Mouse (Mus musculus): ENCODE measurements around the gene Ddx54.

Gene Ddx54

DNA sequence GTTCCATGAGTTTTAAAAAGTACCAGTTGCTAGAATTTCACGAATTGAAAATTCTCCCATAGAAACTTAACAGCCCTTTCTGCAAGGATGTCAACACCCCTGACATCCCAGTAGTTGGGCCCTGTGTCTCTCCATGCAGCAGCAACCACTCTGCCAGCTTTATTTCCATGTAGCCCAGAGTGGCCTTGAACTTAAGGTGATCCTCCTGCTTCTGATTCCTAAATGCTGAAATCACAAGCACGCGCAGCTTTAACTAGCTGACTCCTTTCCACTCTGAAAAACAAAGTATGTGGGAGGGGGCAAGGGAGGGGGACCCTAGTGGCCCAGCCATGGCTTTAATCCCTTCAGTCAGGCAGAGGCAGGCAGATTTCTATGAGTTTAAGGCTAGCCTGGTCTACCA is 5.2 kb upstream of the Ddx54 start:
- in situ Hi-C loops (cut with MboI; ENCODE audit: low sequenced_read_pairs): no loop called here

DNA sequence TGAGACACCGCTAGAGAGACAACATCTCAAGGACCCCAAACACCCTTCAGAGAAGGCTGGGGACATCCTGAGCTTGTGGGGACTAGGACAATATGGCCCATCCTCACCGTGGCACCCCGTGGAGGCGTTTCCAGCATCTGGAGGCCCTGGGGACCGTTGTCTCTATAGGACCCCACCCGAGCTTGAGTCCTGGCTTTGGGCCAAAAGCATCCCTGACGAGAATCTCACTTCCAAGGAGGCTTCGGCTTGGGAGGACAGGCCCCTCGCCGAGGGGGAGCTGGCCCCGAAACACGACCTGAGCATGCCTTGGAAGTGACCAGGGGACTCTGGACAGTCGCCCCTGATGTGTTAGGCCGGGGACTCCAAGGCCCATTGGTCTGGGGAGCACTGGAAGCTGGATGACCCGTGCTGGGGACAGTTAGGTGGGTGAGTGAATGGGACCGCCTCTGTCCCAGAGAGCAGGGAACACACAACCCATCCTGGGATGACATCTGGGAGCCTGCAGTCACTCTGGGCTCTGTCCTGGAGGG is 3.2 kb upstream of the Ddx54 start:
- in situ Hi-C loops (cut with MboI; ENCODE audit: low sequenced_read_pairs): no loop called here

DNA sequence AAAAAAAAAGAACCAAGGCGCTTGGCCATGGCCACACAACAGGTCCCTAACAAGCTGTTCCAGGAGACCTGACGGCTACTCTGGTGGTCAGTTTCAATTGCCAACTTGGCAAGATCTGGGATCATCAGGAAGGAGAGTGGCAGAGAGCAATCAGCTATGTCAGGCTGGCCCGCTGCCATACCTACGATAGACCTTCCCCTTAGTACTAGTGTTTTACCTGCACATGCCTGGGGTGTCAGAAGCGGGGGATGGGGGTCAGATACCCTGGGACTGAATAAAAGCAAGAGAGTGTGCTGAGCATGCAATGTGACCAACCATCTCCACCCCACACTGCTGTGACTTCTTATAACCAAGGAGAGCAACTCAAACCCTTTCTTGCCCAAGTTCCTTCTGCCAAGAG is 1.6 kb upstream of the Ddx54 start:
- in situ Hi-C loops (cut with MboI; ENCODE audit: low sequenced_read_pairs): no loop called here

DNA sequence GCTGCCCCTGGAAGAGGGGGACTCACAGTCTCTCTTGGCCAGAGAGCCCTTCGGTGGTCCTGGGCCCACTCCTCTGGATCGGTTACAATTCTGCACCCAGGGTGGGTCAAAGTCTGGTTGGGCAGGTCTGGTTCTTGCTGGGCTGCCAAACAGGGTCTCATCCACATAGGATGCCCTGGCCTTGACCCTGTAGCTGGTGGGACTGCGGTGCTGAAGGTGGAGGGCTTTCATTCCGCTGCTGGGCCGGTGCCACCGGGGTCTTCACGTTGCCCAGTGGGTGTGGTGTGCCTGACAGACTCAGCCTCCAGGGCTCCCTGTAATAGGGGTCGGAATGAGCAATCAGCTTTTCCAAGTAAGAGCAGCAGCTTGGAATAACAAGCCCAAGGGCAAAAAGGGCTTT is 1.1 kb upstream of the Ddx54 start:
- in situ Hi-C loops (cut with MboI; ENCODE audit: low sequenced_read_pairs): no loop called here

DNA sequence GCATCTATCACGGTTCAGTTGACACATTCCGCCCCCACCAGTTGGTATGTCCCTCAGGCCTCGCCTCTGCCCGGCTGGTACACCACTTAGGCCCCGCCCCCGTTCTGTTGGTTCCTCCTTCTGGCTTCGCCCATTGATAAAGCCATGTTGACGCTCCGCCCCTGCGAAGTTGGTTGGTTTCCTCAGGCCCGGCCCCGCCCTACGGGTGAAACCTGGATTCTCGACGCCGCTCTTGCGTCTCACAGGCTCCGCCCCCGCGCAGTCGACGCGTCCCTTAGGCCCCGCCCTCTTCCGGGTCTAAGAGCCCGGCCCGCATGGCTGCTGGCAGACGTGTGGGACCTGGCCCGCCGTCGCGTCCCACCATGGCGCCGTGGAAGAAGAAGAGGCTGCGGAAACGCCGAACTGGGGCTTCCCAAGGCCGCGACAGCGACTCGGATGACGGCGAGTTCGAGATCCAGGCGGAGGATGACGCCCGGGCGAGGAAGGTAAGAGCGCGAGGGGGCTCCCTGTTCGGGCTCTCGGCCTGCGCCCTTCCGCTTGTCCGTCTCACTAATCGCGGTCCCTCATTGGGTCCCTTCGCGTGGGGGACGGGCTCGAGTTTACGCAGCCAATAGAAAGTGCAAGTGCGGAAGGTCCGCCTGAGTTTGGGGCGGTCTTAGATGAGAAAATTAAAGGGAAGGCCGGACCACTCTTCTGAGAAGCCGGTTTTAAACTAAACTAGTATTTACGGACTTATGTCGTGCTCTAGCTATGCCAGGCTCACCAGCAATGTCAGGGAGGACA is 474 bp downstream of the Ddx54 start:
- in situ Hi-C loops (cut with MboI; ENCODE audit: low sequenced_read_pairs): no loop called here

DNA sequence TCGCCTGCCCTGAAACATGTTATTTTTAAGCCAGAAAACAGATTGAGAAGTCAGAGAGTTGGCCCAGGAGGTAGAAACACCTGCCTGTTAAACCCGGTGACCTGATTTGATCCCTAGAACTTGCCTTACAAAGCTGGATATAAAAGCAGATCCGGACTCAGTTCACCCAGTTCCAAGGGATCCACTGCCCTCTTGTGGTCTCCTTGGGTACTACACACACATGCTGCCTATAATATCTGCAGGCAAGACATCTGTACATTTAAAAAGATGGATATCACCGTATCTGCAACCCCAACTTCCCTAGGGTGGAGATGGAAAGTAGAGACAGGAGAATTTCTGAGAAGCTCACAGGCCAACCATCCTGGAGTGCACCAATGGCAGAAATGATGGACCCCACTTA is 3.4 kb downstream of the Ddx54 start:
- in situ Hi-C loops (cut with MboI; ENCODE audit: low sequenced_read_pairs): no loop called here

DNA sequence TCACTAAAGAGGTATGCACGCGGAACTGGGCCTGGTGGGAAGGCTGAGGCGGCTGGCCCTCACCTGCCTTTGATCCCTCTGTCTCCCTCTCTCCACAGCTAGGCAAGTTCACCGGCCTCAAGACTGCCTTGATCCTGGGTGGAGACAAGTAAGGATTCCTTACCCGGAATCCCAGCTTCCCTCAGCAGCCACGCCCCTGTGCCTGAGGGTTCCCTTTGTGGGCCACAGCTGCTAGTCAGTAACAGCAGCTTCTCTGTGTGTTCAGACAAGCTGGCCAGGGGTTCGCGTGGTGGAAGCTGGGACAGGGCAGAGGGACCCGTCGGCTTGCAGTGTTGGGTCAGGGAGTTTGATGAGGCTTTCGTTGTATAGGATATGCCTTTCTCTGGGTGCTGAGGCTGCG is 6.2 kb downstream of the Ddx54 start:
- in situ Hi-C loops (cut with MboI; ENCODE audit: low sequenced_read_pairs): no loop called here

DNA sequence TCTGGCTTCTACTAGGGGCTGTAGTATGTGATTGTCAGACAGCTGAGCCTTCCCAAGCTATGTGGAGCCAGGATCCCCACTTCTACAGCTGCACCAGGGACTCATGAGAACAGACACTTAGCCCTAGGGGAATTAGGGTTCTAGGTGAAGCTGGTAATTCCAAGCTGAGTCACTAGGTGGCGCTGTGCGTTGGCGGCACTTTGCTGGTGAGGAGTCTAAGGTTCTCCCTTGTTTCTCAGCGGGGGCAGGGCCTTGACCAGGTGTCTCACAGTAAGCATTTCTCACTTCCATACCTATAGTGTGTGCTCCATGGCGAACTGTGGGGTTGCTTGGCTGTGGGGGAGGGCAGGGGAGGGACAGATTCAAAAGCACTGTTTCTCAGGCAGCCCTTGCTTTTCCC is 6.7 kb downstream of the Ddx54 start:
- in situ Hi-C loops (cut with MboI; ENCODE audit: low sequenced_read_pairs): no loop called here

DNA sequence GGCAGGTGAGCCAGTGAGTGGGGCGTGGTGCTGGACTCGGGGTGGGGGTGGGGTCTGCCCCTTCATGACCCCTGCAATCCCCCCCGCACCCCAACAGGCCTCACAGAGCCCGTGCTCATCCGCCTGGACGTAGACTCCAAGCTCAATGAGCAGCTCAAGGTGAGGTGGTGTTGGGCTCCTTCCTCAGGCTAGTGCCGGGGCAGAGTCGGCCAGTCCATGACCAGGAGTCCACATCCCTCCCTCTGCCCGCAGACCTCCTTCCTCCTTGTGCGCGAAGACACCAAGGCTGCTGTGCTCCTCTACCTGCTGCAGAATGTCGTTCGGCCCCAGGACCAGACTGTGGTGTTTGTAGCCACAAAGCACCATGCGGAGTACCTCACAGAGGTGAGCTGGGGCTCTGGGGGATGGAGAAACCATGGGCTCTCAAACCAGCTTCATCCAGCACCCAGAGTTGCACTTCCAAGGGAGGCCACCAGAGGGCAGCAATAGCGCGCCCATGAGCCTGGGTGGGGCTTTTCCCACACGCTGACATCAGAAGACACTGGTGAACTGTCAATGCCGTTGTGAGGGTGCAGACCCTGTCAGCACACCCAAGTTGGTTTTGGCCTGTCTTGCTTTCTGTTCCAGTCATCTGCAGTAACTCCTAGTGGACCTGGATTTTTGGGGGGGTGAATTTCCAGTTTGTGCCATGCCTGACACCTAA is 8.0 kb downstream of the Ddx54 start:
- in situ Hi-C loops (cut with MboI; ENCODE audit: low sequenced_read_pairs): no loop called here

DNA sequence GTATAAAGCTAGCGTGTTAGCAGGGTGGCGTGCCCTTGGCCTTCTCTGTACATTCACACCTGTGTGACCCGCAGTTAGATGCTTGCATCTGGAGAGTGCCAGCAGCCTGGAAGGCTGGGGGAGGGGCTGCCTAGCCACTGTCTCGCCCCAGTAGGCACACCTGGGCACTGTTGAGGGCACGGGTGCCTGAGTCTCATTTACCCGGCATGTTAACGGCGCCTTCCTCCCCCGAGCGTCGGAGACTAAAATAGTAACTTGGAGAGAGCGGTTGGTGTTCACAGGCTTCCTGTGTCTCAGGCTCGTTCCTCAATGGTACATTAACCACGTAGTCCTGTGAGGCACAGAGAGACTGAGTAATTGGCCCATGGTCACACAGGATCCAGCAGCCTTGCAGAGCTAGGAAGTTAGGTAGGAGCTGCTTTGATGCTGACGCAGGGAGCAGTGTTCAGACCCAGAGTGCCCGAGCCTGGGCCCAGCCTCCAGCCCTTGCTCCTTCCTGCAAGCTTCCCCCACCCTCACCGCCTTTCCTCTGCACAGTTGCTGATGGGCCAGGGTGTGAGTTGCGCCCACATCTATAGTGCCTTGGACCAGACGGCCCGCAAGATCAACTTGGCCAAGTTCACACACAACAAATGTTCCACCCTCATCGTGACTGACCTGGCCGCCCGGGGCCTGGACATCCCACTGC is 8.7 kb downstream of the Ddx54 start:
- in situ Hi-C loops (cut with MboI; ENCODE audit: low sequenced_read_pairs): no loop called here

DNA sequence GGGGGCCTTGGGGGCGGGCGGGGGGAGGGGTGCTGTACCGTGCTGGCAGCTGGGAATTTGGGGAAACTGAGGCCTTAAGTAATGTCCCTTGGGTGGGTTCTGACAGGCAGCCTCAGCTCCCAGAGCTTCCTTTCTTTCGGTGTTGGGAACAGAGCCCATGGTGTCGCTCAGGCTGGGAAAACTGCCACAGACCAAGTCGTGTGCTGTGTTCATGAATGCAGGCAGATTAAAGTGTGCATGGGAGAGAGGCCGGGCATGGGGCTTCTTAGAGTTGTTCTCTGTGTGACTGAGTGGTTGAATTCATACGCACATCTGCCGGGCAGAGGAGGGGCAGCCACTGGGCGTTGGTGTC is 9.3 kb downstream of the Ddx54 start:
- in situ Hi-C loops (cut with MboI; ENCODE audit: low sequenced_read_pairs): no loop called here

DNA sequence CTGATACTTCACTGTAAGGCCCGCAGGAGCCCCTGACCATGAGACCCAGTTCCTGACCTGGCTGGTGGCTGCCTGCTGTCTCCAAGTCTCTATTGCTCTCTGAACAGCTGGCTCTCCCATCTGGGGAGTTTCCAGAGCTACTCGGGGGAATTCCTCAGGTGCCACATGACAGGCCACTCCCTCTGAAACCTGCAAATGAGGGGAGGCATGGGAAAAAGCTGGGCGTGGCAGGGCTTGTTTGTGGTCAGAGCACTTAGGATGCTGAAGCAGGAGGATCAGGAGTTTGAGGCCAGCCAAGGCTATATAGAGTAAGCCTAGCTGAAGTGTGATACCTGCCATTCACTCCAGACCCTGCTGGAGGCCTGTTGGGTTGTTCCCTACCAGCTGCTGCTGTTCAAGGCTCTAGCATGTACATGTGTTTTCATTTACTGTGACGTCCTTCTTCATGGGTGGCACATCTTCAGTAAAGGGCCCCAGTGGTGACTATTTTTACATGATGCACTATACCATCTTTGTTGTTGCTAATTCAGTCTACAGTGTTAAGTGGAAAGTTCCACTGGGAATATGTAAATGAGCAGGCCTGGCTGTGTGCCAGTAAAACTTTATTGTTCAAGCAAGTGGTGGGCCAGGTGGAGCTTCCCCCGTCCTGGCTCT is 9.8 kb downstream of the Ddx54 start:
- in situ Hi-C loops (cut with MboI; ENCODE audit: low sequenced_read_pairs): no loop called here

DNA sequence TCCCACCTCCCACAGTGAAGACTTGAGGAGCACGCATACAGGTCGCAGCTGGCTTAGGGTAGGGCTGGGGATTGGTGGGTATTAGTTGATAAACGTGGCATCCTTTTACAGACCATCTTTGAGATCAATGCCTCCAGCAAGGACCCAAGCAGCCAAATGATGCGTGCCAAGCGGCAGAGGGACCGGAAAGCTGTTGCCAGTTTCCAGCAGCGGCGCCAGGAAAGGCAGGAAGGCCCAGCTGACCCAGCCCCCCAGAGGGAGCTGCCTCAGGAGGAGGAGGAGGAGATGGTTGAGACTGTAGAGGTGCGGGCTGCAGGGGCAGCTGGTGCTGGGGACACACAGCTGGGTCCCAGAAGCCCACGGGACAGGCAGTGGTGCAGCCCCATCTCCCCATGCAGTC is 11.9 kb downstream of the Ddx54 start:
- in situ Hi-C loops (cut with MboI; ENCODE audit: low sequenced_read_pairs): no loop called here

DNA sequence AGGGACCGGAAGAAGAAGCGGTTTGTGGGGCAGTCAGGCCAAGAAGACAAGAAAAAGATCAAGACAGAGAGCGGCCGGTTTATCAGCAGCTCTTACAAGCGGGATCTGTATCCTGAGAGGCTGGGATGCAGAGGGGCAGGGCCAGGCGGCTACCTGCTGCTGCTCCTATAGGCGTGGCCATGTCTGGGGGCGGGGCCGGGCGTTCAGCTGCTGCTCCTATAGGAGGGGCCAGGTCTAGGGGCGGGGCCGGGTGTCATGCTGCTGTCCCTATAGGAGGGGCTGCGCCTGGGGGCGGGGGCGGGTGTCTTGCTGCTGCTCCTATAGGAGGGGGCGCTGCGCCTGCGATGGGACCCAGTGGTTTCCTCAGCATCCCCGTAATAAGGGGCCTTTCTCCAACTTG is 13.9 kb downstream of the Ddx54 start:
- in situ Hi-C loops (cut with MboI; ENCODE audit: low sequenced_read_pairs): no loop called here

DNA sequence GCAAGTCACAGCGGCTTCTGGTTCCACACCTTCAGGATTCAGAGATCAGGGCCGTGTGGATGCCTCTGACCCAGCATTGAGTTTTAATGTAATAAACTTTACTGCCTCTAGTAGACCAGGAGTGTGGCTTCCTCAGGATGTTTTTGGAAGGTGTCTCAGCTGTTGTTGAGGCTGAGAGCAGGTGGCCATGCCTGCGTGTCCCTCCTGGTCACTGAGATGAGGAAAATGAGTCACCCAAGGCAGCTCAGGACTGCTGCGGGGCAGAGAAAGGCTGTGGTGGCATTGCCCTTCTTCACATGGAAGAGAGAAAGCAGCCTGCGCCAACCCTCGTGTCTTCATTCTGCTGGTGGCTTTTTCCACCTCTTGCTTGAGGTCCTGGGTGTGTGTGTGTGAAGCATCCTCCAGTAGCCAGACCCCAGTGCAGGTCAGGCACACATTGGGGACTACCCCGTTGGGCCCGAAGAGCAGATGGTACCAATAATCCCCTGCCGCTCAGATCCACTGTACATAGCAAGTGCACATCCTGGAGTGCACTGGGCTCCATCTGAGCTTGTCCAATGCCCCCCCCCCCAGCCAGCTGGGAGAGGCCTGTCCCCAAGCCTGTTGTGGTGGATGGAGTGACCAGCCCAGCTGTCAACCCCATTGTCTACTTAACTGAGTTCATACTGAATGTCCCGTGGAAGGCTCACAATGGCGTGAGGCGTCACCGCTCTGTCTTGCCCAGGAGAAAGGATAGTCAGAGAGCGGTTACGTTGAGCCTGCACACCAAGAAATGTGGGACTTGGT is 15.2 kb downstream of the Ddx54 start:
- in situ Hi-C loops (cut with MboI; ENCODE audit: low sequenced_read_pairs): no loop called here

DNA sequence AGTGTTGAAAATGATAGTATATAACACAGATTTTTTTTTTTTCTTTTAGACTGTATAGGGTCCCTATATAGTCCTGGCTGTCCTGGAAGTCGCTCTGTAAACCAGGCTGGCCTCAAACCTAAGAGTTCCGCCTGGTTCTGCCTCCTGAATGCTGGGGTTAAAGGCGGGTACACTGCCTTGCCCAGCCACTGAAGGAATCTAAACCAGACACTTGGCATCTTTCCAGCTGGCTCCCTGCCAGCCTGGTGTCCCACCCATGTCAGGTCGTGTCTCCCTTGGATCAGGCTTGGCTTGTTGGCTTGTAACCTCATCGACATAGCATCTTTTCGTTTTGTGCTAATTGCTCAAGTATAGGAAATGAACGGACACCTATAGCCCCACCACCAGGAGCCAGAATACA is 16.1 kb downstream of the Ddx54 start:
- in situ Hi-C loops (cut with MboI; ENCODE audit: low sequenced_read_pairs): no loop called here

DNA sequence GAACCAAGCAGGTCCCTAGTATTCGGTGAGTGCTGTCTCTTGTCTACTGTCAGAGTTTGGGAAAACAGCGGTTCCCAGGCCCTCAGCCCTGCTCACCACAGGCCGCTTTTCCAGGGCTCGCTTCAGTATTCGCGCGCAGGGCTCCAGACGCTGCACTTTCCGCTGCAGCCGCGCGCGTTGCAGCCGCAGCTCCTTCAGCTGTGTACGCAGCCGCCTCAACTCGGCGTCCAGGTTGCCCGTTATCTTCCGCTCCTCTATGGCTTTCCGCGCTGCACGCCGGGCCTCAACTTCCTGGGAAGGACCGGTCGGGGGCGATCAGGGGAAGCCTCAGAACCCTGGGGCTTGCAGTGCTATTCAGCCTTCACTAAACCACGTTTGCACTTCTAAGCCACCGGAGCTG is 18.6 kb downstream of the Ddx54 start:
- in situ Hi-C loops (cut with MboI; ENCODE audit: low sequenced_read_pairs): no loop called here

DNA sequence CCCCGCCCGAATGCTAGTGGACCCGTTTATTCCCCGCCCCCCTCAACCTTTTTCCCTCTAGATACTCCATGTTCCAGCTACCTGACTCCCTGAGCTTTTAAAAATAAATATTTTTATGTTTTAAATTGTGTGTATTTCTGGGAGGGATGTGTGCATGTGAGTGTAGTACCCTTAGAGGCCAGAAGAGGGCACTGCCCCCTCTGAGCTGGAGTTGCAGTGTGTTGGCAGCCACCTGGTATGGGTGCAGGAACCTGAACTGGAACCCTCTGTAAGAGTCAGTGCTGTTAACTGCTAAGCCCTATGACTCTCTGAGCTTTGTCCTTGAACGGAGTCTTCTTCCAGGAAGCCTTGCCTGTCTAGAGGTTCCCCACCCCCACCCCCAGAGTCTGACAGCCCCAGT is 19.4 kb downstream of the Ddx54 start:
- in situ Hi-C loops (cut with MboI; ENCODE audit: low sequenced_read_pairs): no loop called here

DNA sequence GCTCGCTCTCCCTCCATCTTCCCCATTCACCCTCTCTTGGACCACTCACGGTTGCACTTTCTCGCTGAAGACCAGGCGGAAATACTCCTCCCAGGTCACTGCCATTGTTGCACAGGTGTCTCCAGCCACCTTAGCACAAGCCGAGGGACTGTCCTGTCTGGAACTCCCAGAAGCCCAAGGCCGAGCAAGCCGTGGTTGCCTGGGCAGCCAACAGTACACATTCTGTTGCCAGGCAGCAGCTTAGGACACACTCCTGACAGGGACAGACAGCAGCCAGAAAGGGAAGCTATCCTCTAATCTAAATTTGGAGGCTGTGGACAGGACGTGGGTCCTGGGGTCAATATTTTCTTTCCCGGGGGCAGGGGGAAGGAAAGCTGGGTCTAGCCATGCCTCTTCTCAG is 21.6 kb downstream of the Ddx54 start, which contains the start of gene Cfap73:
Cfap73 (minus strand) TSS at position 105 of the 400 bp plus-strand sequence.
- in situ Hi-C loops (cut with MboI; ENCODE audit: low sequenced_read_pairs): no loop called here

DNA sequence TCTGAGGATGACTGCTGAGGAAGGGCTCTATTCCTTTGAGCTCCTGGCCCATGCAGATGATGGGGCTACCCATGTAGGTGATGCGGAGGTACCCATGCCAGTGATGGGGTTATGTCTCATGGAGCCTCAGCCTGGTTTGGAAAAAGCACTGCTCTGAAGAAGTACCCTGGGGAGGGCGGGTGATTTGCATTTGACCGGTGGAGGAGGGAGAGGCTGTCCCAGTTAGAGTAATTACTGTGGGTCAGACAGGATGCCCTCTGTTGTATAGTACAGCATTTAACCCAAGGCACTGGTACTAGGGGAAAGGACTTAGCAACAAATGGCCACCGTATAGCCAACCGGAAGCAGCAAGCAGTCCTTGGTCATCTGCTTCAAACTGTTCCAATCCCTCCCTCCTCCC is 22.3 kb downstream of the Ddx54 start:
- in situ Hi-C loops (cut with MboI; ENCODE audit: low sequenced_read_pairs): no loop called here

DNA sequence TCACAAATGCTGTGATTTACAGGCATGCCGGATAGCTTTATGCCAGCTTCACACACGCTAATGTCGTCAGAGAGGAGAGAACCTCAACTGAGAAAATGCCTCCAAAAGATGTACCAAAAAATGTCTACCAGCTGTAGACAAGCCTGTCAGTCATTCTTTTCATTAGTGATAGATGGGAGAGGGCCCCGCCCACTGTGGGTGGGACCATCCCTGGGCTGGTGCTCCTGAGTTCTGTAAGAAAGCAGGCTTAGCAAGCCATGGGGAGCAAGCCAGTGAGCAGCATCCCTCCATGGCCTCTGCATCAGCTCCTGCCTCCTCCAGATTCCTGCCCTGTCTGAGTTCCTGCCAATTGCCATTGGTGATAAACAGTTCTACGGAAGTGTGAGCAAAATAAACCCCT is 23.1 kb downstream of the Ddx54 start:
- in situ Hi-C loops (cut with MboI; ENCODE audit: low sequenced_read_pairs): no loop called here

All from CH12F3 (cell line).